Mouse (Mus musculus) forebrain, embryonic 16.5 days (tissue): ENCODE data around the gene Mtmr12. TPM values are rescaled to one million over a fixed set of nuclear protein-coding genes. Genes with fewer than 3 reads are reported as not detected.

Experiments
- ATAC-seq: fragments of 200-750 bp; cut with Nextera tagmentation; 2 replicates; pipeline ENCODE4 v1.8.0; 2017; ENCODE audit warnings: mild to moderate bottlenecking, moderate library complexity
- H3K27ac ChIP-seq: fragments of 300-500 bp; sonication (generic); 2 replicates; pipeline ENCODE4 v1.5.1; 2014; ENCODE audit warnings: low read length, control low read depth
- H3K27me3 ChIP-seq: fragments of 300-500 bp; sonication (generic); replicated peaks from 2 replicates; pipeline ENCODE4 v1.6.1; 2014; ENCODE audit warnings: low read length; ENCODE audit not compliant: control insufficient read depth, insufficient read depth
- H3K36me3 ChIP-seq: fragments of 300-500 bp; sonication (generic); 2 replicates; pipeline ENCODE4 v1.6.1; 2014; ENCODE audit not compliant: control insufficient read depth, insufficient read depth
- H3K4me1 ChIP-seq: fragments of 300-500 bp; sonication (generic); replicated peaks from 2 replicates; pipeline ENCODE4 v1.6.1; 2014; ENCODE audit warnings: low read length; ENCODE audit not compliant: control insufficient read depth, insufficient read depth
- H3K4me2 ChIP-seq: fragments of 300-500 bp; sonication (generic); 2 replicates; pipeline ENCODE4 v1.6.1; 2014; ENCODE audit warnings: mild to moderate bottlenecking, low read length, control low read depth
- H3K4me3 ChIP-seq: fragments of 300-500 bp; sonication (generic); replicated peaks from 2 replicates; pipeline ENCODE4 v1.5.1; 2014; ENCODE audit warnings: mild to moderate bottlenecking, low read length, control low read depth
- H3K9ac ChIP-seq: fragments of 300-500 bp; sonication (generic); replicated peaks from 2 replicates; pipeline ENCODE4 v1.6.1; 2014; ENCODE audit warnings: low read depth, low read length, control low read depth
- H3K9me3 ChIP-seq: fragments of 300-500 bp; sonication (generic); 2 replicates; pipeline ENCODE4 v1.6.1; 2016; ENCODE audit warnings: low read length; ENCODE audit not compliant: control insufficient read depth
- WGBS: fragments of 180-500 bp; shearing (Covaris S2); extraction: QIAGEN DNeasy Blood & Tissue Kit; methylation state at CpG from one replicate; pipeline ENCODE4 v1.1.7; 2014; 5-methylcytosine and 5-hydroxymethylcytosine counted together
- polyA plus RNA-seq: library from polyadenylated mRNA; unstranded; fragments of >200 nt; fragmentation: Nextera tagmentation; extraction: Ambion mirVana; gene quantifications from 2 replicates; pipeline ENCODE4 v1.2.1, GENCODE M21; 2015

Mtmr12 gene
- polyA plus RNA-seq, 1 experiment from 2014 or later, result 10.8 TPM

DNA sequence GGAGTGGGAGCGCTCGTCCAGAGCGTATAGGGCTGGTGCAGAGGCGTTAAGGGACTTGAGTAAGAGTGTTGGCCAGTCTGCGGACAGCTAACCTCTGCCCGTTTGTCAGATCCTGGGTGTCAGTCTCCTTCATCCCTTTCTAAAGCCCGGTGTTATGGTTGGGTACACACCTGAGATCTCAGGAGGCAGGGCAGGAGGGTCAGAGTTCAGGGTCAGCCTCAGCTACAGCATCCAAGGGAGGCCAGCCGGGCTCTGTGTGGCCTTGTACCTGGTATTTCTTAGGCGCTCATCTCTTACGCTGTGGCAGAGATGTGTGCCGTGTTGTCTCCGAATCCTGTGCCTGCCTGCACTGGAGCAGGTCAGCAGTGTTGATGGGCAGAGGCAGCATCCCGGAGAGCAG, 16.3 kb downstream of the Mtmr12 start:
- ATAC-seq, result no peak
- H3K27ac ChIP-seq, result no peak overlapping the region
- H3K4me1 ChIP-seq, result peaks cover 13% of the 10 kb centered on the region
- H3K4me3 ChIP-seq, result no peak overlapping the region
- no peaks in the 10 kb centered on the region for H3K36me3 ChIP-seq
- H3K9me3 ChIP-seq, result no peaks in the 10 kb centered on the region
- no peak overlapping the region for H3K9ac ChIP-seq
- no peaks in the 10 kb centered on the region for H3K27me3 ChIP-seq
- 91% methylated on average over 13 of the region's 13 CpGs for WGBS
- no peak overlapping the region for H3K4me2 ChIP-seq

DNA sequence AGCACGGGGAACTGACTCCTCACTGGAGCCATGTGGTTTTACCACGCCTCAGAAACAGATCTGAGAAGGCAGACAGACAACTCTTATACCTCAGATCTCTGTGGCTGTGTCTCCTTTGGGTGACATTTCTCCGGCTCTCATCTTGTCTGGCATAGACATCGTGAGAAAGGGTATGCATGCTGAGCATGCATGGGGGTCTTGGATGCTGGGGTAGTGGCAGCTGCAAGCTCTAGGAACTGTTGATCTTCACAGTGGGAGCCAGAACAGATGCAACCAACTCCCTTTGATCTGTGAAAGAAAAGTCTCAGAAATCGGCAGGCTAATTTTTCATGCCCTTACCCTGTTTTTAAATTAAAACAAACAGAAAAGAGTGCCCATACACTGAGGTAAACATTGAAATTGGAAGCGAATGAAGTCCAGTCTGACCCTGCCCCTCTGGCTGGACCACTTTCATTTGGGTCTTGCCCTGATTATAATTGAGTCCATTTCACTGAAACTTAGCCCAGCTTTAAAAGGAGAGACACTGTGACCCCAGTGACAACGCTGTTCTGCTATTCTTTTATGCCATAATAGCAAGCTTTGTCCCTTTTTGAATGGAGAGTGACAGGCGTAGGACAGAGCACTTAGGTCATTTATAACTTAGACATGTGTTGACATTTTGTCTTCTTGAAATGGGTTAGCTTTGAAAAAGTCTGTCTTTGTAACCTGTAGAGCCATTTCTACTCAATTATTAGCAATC, 17.9 kb downstream of the Mtmr12 start:
- Histone ChIP-seq H3K27me3 (no peaks in the 10 kb centered on the region), H3K9me3 (no peaks in the 10 kb centered on the region), H3K4me1 (peaks cover 13% of the 10 kb centered on the region), H3K9ac (no peak overlapping the region), H3K27ac (no peak overlapping the region), H3K36me3 (no peaks in the 10 kb centered on the region), H3K4me2 (no peak overlapping the region), H3K4me3 (no peak overlapping the region)
- ATAC-seq, result no peak
- WGBS, result 16% methylated on average over 8 of the region's 8 CpGs

DNA sequence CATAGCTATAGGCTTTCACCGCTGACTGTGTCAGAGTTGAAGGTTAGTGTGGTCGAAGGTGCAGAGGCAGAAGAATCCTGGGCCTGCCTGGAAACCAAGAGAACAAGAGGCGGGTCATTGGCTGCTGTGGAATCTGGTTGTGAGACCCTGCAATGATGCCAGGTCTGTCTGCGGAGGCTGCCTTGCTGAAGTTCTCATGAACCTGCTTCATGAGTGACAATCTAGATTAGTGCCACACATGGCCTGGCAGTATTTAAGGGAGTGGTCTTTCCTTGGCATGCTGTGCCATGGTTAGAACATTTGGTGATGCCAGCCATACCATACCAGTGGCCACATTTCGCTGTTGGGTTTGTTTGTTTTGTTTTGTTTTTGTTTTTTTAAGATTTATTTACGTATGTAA, 18.6 kb downstream of the Mtmr12 start:
- peaks cover 13% of the 10 kb centered on the region for H3K4me1 ChIP-seq
- no peaks in the 10 kb centered on the region for H3K36me3 ChIP-seq
- H3K4me3 ChIP-seq, result no peak overlapping the region
- H3K9me3 ChIP-seq, result no peaks in the 10 kb centered on the region
- no peak overlapping the region for H3K27ac ChIP-seq
- no peak for ATAC-seq
- H3K27me3 ChIP-seq, result no peaks in the 10 kb centered on the region
- no peak overlapping the region for H3K4me2 ChIP-seq
- no peak overlapping the region for H3K9ac ChIP-seq
- WGBS, result 67% methylated on average over 6 of the region's 6 CpGs

DNA sequence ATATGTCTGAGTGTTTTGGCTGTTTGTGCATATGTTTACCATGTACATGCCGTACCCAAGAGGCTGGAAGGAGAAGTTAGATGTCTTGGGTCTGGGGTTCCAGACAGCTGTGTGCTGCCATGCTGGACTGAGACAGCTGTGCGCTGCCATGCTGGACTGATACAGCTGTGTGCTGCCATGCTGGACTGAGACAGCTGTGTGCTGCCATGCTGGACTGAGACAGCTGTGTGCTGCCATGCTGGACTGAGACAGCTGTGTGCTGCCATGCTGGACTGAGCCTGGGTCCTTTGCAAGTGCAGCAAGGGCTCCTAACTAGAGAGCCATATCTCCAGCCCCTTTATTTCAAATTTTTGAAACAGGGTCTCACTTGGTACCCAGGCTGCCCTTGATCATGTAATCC, 19.4 kb downstream of the Mtmr12 start:
- Histone ChIP-seq H3K36me3 (no peaks in the 10 kb centered on the region), H3K27ac (no peak overlapping the region), H3K9me3 (no peaks in the 10 kb centered on the region), H3K4me1 (peaks cover 13% of the 10 kb centered on the region), H3K9ac (no peak overlapping the region), H3K4me2 (no peak overlapping the region), H3K27me3 (no peaks in the 10 kb centered on the region), H3K4me3 (no peak overlapping the region)
- no peak for ATAC-seq
- 96% methylated on average over 2 of the region's 2 CpGs for WGBS

DNA sequence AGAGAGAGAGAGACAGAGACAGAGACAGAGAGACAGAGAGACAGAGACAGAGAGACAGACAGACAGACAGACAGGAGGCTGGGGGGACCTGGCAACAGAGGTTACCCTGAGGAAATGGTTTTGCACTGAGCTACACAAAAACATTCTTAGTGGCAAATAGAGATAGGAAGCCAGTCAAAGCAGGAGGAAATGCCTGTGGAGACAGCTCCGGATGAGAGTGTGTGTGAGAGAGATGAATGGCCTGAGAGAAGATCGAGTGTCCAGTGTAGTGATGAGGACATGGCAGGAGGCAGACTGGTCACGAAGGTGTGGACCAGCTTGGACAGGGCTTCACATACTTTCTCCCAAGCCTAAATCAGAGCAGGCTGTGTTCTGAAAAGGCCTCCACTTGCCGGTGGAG, 20.2 kb downstream of the Mtmr12 start:
- Histone ChIP-seq H3K4me2 (no peak overlapping the region), H3K9ac (no peak overlapping the region), H3K9me3 (no peaks in the 10 kb centered on the region), H3K4me3 (no peak overlapping the region), H3K4me1 (peaks cover 13% of the 10 kb centered on the region), H3K36me3 (no peaks in the 10 kb centered on the region), H3K27me3 (no peaks in the 10 kb centered on the region), H3K27ac (no peak overlapping the region)
- no peak for ATAC-seq
- WGBS, result 73% methylated on average over 4 of the region's 4 CpGs

DNA sequence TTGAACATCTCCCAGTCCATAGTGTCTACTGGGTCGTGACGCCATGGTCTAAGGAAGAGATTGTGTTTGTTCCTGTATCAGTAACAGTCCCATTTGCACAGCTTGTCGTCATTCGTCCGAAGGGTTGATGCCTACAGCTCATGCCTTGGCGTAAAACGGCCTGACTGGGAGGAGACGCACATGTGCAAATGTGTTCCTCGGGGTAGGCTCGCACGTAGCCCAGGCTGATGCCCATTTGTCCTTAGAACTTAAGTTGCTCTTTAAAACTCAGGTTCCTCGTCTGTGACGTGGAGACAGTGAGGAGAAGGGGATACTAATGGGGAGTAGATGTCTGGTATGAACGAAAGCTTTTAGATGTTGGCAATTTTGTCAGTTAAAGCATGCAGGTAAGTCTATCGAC, 22.1 kb downstream of the Mtmr12 start:
- no peaks in the 10 kb centered on the region for H3K36me3 ChIP-seq
- H3K4me2 ChIP-seq, result no peak overlapping the region
- 94% methylated on average over 15 of the region's 15 CpGs for WGBS
- no peaks in the 10 kb centered on the region for H3K27me3 ChIP-seq
- H3K27ac ChIP-seq, result no peak overlapping the region
- peaks cover 15% of the 10 kb centered on the region for H3K4me1 ChIP-seq
- H3K9ac ChIP-seq, result no peak overlapping the region
- H3K4me3 ChIP-seq, result no peak overlapping the region
- ATAC-seq, result no peak
- no peaks in the 10 kb centered on the region for H3K9me3 ChIP-seq

DNA sequence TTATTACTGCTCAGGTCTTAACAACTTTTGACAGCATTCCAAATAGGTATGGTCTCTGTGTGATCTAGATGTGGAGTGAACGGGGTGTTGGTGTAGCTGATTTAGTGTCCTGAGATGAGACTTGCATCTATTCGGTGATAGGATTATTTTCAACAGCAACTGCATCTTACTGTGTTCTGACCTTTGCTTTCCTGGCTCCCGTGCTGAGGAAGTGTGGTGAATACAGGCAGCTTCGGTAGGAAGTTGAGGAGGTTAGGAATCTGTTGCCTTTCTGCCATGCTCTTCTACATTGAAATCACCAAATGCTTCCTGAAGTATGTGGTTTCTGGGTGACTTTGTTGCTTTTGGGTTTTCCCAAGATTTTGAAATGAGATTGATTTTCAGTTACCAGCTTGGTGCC, 22.5 kb downstream of the Mtmr12 start:
- ATAC-seq, result no peak
- no peak overlapping the region for H3K4me3 ChIP-seq
- H3K4me2 ChIP-seq, result no peak overlapping the region
- no peaks in the 10 kb centered on the region for H3K36me3 ChIP-seq
- no peaks in the 10 kb centered on the region for H3K9me3 ChIP-seq
- no peak overlapping the region for H3K27ac ChIP-seq
- H3K4me1 ChIP-seq, result peaks cover 10% of the 10 kb centered on the region
- no peaks in the 10 kb centered on the region for H3K27me3 ChIP-seq
- H3K9ac ChIP-seq, result no peak overlapping the region
- 93% methylated on average over 4 of the region's 4 CpGs for WGBS

DNA sequence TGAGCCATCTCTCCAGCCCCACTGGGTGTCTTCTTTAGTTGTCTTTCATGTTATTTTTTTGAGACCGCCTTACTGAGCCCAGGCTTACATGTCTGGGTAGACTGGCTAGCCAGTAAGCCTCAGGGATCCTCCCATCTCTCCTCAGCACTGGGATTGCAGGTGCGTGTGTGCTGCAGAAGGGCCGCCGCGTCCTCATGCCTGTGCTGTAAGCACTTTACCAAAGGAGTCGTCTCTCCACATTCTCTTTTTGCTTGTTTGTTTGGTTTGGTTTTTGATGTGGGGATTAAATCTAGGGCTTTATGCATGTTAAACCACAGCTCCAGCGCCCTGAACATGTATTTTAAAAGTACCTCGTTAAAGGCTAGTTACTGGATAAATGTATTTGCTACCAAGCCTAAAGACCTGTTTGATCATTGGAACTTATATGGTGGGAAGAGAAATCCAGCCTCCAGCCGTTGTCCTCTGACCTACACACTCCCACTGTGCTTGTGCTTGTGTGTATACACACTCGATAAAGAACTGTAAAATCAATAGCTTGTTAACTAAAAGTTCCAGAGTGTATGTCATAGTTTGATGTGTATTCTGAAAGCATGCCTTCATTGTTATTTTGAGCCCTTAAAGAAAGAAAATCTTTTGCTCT, 24.9 kb downstream of the Mtmr12 start:
- Histone ChIP-seq H3K4me1 (peaks cover 4% of the 10 kb centered on the region; the same call in 1 of the 2 replicates), H3K4me3 (no peak overlapping the region), H3K4me2 (no peak overlapping the region), H3K27ac (no peak overlapping the region), H3K36me3 (no peaks in the 10 kb centered on the region), H3K9ac (no peak overlapping the region), H3K27me3 (no peaks in the 10 kb centered on the region), H3K9me3 (no peaks in the 10 kb centered on the region)
- 44% methylated on average over 10 of the region's 10 CpGs for whole genome bisulfite sequencing
- no peak for ATAC-seq

DNA sequence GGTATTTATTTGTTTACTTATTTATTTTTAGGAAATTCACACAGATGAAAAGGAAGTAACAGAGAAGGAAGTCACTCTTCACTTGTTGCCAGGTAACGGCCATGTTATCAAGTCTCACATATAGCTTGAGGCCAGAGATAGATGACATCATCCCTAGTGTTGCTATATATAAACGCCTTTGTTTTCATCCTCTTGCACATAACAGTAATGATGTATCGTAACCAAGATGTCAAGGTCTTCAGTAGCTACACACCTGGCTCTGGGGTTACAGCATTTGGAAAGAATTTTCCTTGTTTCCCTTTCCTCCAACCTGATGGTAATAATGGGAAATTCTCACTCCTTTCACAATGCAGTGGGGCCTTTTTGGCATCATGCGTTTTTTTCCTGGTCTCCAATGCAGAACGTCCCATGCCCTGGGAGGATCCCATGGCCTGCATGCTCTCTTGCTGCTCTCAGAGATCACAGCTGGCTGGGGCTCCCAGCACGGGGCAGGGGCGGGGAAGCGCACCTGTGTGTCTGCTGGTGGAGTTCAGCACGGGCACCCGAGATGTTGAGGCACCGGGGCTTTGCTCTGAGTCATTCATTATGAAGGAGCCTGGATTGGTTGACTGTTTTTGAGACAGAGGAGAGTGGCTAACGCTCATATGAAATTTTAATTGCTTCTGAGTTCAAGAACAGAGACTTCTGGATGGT, 25.6 kb downstream of the Mtmr12 start:
- 52% methylated on average over 12 of the region's 12 CpGs for WGBS
- no peak overlapping the region for H3K4me2 ChIP-seq
- peaks cover 4% of the 10 kb centered on the region; the same call in 1 of the 2 replicates for H3K4me1 ChIP-seq
- ATAC-seq, result peak; percentile 39
- H3K27ac ChIP-seq, result no peak overlapping the region
- no peak overlapping the region for H3K9ac ChIP-seq
- H3K4me3 ChIP-seq, result no peak overlapping the region
- no peaks in the 10 kb centered on the region for H3K9me3 ChIP-seq
- no peaks in the 10 kb centered on the region for H3K36me3 ChIP-seq
- no peaks in the 10 kb centered on the region for H3K27me3 ChIP-seq
